Mouse (Mus musculus) midbrain, embryonic 16.5 days (tissue): Measurements from ENCODE around the gene Il1rapl2. TPM values are rescaled to one million over a fixed set of nuclear protein-coding genes. Genes with fewer than 3 reads are reported as not detected.

Experiments used
- ATAC-seq: fragments of 200-750 bp; cut with Nextera tagmentation; 2 replicates; pipeline ENCODE4 v1.8.0; 2017; ENCODE audit warnings: moderate TSS enrichment
- H3K27ac ChIP-seq: fragments of 300-500 bp; sonication (generic); 2 replicates; pipeline ENCODE4 v1.5.1; 2014; ENCODE audit warnings: mild to moderate bottlenecking, low read length, mixed read lengths
- H3K27me3 ChIP-seq: fragments of 300-500 bp; sonication (generic); 2 replicates; pipeline ENCODE4 v1.6.1; 2014; ENCODE audit warnings: low read depth, low read length, mixed read lengths; ENCODE audit not compliant: control insufficient read depth, insufficient read depth
- H3K36me3 ChIP-seq: fragments of 300-500 bp; sonication (generic); 2 replicates; pipeline ENCODE4 v1.6.1; 2014; ENCODE audit warnings: mild to moderate bottlenecking, low read length, moderate library complexity, mixed read lengths; ENCODE audit not compliant: control insufficient read depth, insufficient read depth
- H3K4me1 ChIP-seq: fragments of 300-500 bp; sonication (generic); 2 replicates; pipeline ENCODE4 v1.6.1; 2014; ENCODE audit warnings: mild to moderate bottlenecking, low read length, mixed read lengths; ENCODE audit not compliant: control insufficient read depth, insufficient read depth
- H3K4me2 ChIP-seq: fragments of 300-500 bp; sonication (generic); 2 replicates; pipeline ENCODE4 v1.6.1; 2014; ENCODE audit warnings: mild to moderate bottlenecking, low read length, mixed read lengths
- H3K4me3 ChIP-seq: fragments of 300-500 bp; sonication (generic); 2 replicates; pipeline ENCODE4 v1.5.1; 2014; ENCODE audit warnings: low read depth, mild to moderate bottlenecking, low read length, moderate library complexity, mixed read lengths
- H3K9ac ChIP-seq: fragments of 300-500 bp; sonication (generic); 2 replicates; pipeline ENCODE4 v1.6.1; 2014; ENCODE audit warnings: low read depth, low read length, mixed read lengths
- H3K9me3 ChIP-seq: fragments of 300-500 bp; sonication (generic); replicated peaks from 2 replicates; pipeline ENCODE4 v1.6.1; 2014; ENCODE audit warnings: mild to moderate bottlenecking, low read length, mixed read lengths; ENCODE audit not compliant: control insufficient read depth, poor library complexity, severe bottlenecking
- WGBS: fragments of 180-500 bp; shearing (Covaris S2); extraction: QIAGEN DNeasy Blood & Tissue Kit; methylation state at CpG from one replicate; pipeline ENCODE4 v1.1.7; 2014; 5-methylcytosine and 5-hydroxymethylcytosine counted together
- polyA plus RNA-seq: library from polyadenylated mRNA; unstranded; fragments of >200 nt; fragmentation: Nextera tagmentation; extraction: Ambion mirVana; gene quantifications from 2 replicates; pipeline ENCODE4 v1.2.1, GENCODE M21; 2015

Gene Il1rapl2
- polyA plus RNA-seq, 1 experiment from 2014 or later, result 5.4 TPM

GRCm38 (mm10) chrX:138838381-138838780 is 1268.0 kb downstream of the Il1rapl2 start:
- Histone ChIP-seq H3K4me2 (no peak overlapping the region), H3K4me1 (no peaks in the 10 kb centered on the region), H3K9me3 (no peaks in the 10 kb centered on the region), H3K27me3 (no peaks in the 10 kb centered on the region), H3K4me3 (no peak overlapping the region), H3K9ac (no peak overlapping the region), H3K27ac (no peak overlapping the region), H3K36me3 (no peaks in the 10 kb centered on the region)
- ATAC-seq, result no peak
- WGBS, result 92% methylated on average over 3 of the region's 3 CpGs
